Mouse (Mus musculus) liver, adult 2 months (tissue): ENCODE results near the gene G6pdx. TPM values are rescaled to one million over a fixed set of nuclear protein-coding genes. Genes with fewer than 3 reads are reported as not detected.
A peak's percentile ranks its signal among the peaks of the same experiment; 100 is the strongest.

Experiments
- DNase-seq: peaks from one replicate; pipeline ENCODE4 v3.0.0-alpha.2; 2011; ENCODE audit warnings: low read depth, low spot score; ENCODE audit errors: extremely low read depth
- H3K27ac ChIP-seq: fragments of 200-500 bp; replicated peaks from 2 replicates; pipeline ENCODE4 v1.5.1; 2012; ENCODE audit warnings: low read depth, mild to moderate bottlenecking, control low read depth, inconsistent platforms, low read length; ENCODE audit not compliant: insufficient read depth
- H3K27me3 ChIP-seq: fragments of 200-500 bp; 2 replicates; pipeline ENCODE4 v1.6.1; 2012; ENCODE audit warnings: mild to moderate bottlenecking, moderate library complexity, low read length, inconsistent platforms; ENCODE audit not compliant: control insufficient read depth, insufficient read depth
- H3K36me3 ChIP-seq: fragments of 200-500 bp; 2 replicates; pipeline ENCODE4 v1.6.1; 2012; ENCODE audit warnings: low read length, inconsistent platforms; ENCODE audit not compliant: control insufficient read depth, insufficient read depth
- H3K4me1 ChIP-seq: fragments of 200-500 bp; 2 replicates; pipeline ENCODE4 v1.6.1; 2011; ENCODE audit warnings: low read length; ENCODE audit not compliant: control insufficient read depth, insufficient read depth
- H3K4me3 ChIP-seq: fragments of 200-500 bp; 2 replicates; pipeline ENCODE4 v1.5.1; 2011; ENCODE audit warnings: low read depth, mild to moderate bottlenecking, control low read depth, low read length, moderate library complexity; ENCODE audit not compliant: insufficient read depth
- H3K79me2 ChIP-seq: fragments of 200-500 bp; 2 replicates; pipeline ENCODE4 v1.6.1; 2012; ENCODE audit warnings: inconsistent platforms, mild to moderate bottlenecking, low read length, moderate library complexity; ENCODE audit not compliant: control insufficient read depth, insufficient read depth
- H3K9ac ChIP-seq: fragments of 200-500 bp; 2 replicates; pipeline ENCODE4 v1.6.1; 2012; ENCODE audit warnings: low read depth, mild to moderate bottlenecking, control low read depth, inconsistent platforms, low read length
- CTCF ChIP-seq: fragments of 200-500 bp; IDR thresholded peaks from 2 replicates; pipeline ENCODE4 v1.5.1; 2011; ENCODE audit warnings: low read depth, low read length, control low read depth
- POLR2A ChIP-seq: fragments of 200-500 bp; IDR thresholded peaks from 2 replicates; pipeline ENCODE4 v1.6.1; 2011; ENCODE audit warnings: low read length, control low read depth; ENCODE audit not compliant: insufficient read depth; ENCODE audit errors: extremely low read depth
- WGBS: fragments of 180-500 bp; shearing (Covaris S2); methylation state at CpG from one replicate; pipeline ENCODE4 v1.1.7; 2018; 5-methylcytosine and 5-hydroxymethylcytosine counted together
- polyA plus RNA-seq: library from polyadenylated mRNA; depleted of rRNA; stranded (reverse); fragments of >200 nt; gene quantifications from 2 replicates; pipeline ENCODE4 v1.2.3, GENCODE M21; 2012; rRNA removed
- total RNA-seq: library from RNA; depleted of rRNA; stranded (reverse); fragments of >200 nt; gene quantifications from 2 replicates; pipeline ENCODE4 v1.2.3, GENCODE M21; 2014; rRNA removed

G6pdx gene
- total RNA-seq (3.2 and 4.0 TPM in 2 replicates), polyA plus RNA-seq (2.0 and 3.8 TPM in 2 replicates)

DNA sequence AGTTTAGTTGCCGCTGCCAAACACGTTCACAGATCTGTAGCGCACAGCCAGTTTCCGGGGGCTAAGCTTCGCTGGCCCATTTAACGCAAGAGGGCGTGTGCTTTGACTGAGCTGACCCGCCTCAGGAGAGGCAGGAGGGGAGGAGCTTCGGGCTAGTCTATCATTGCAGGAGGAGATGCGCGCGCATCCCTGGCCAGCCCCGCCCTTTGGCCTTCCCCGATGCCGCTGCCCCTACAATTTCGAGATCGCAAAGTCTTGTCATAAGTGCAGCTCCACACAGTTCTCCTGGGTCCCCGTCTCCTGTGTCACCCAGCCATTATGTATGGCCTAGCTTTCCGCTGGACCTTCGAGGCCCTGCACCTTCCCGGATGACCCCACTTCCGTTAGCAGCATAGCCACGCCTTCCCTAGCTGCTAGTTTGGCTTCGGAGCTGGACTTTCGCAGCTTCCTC is at the start of gene G6pdx:
G6pdx (minus strand) TSS at position 369 of the 451 bp plus-strand sequence.
- 1% methylated on average over 25 of the region's 25 CpGs for WGBS
- TF ChIP-seq CTCF = peak; percentile 18; the same call in 1 of the 2 replicates
- TF ChIP-seq POLR2A = peak; percentile 53; the same call in 1 of the 2 replicates
- peak within 1 kb of the TSS; percentile 76 for H3K9ac ChIP-seq
- peaks cover 10% of the 10 kb centered on the region for H3K4me1 ChIP-seq
- no peaks in the 10 kb centered on the region for H3K27me3 ChIP-seq
- H3K36me3 ChIP-seq = peaks cover 29% of the 10 kb centered on the region
- H3K79me2 ChIP-seq = peaks cover 10% of the 10 kb centered on the region; the same call in 1 of the 2 replicates
- peak; percentile 69 for DNase-seq
- peak within 1 kb of the TSS; percentile 71 for H3K4me3 ChIP-seq
- H3K27ac ChIP-seq = peak within 1 kb of the TSS; percentile 83

DNA sequence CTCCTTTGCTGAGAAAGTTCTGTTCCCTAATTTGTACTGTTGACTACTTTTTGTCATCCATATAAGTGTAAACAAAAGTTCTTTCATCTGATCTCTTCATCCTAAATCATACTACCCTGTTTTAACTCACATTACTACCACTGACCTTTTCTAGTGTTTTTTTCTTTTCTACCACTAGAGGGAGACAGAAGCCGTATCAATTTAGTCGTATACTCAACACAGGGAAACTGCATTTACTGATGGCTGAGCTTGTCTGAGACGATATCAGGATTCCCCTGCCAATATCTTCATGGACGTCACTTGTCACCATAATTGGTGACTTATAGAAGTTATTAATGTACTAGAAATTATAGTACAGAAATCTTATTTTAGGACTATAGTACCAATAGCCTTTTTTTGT is 23.8 kb upstream of the G6pdx start:
- WGBS = 11% methylated on average over 4 of the region's 4 CpGs
- no peak overlapping the region for H3K9ac ChIP-seq
- DNase-seq = peak; percentile 35
- TF ChIP-seq CTCF = peak; percentile 28; the same call in 1 of the 2 replicates
- no peak for TF ChIP-seq POLR2A
- H3K27ac ChIP-seq = no peak overlapping the region
- H3K4me3 ChIP-seq = no peak overlapping the region
- no peaks in the 10 kb centered on the region for H3K27me3 ChIP-seq
- peaks cover 37% of the 10 kb centered on the region for H3K36me3 ChIP-seq
- no peaks in the 10 kb centered on the region for H3K4me1 ChIP-seq
- H3K79me2 ChIP-seq = no peaks in the 10 kb centered on the region

DNA sequence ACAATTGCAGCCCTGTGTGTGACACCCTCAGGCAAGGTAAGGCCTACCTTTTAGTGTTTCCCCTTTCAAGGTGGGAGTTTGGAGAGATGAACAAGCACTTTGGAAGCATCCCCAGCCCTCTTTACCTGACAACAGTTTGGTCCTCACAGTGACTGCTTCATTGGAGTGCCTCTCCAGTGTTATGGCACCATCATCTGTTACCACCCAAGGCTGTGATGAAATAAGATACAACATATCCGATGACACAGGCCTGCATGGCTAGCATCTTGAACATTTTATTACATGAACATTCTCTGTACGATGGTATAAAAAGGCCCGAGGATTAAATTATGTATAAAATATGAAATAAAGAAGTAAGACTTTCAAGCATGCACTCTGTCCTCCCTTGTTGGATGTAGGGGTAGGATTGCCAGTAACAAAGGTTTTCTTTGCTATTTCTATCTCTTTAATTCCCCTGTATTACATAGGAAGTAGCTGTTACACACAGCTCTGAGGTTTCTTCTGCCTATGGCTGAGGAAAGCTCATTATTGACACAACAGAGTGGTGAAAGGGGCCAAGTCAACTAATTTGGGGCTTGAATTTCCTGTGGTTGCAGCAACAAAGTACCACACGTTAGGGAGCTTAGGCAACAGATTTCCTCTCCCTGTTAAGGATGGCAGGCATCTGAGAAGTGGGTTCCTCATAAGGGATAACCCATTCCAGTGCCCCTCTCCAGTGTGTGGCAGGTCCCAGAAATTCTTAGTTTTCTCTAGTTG is 22.3 kb upstream of the G6pdx start:
- Histone ChIP-seq H3K36me3 (peaks cover 45% of the 10 kb centered on the region), H3K4me3 (no peak overlapping the region), H3K27me3 (no peaks in the 10 kb centered on the region), H3K27ac (no peak overlapping the region), H3K9ac (no peak overlapping the region), H3K4me1 (no peaks in the 10 kb centered on the region), H3K79me2 (no peaks in the 10 kb centered on the region)
- DNase-seq = no peak
- WGBS = 64% methylated on average over 4 of the region's 4 CpGs
- TF ChIP-seq POLR2A = no peak
- TF ChIP-seq CTCF = no peak

DNA sequence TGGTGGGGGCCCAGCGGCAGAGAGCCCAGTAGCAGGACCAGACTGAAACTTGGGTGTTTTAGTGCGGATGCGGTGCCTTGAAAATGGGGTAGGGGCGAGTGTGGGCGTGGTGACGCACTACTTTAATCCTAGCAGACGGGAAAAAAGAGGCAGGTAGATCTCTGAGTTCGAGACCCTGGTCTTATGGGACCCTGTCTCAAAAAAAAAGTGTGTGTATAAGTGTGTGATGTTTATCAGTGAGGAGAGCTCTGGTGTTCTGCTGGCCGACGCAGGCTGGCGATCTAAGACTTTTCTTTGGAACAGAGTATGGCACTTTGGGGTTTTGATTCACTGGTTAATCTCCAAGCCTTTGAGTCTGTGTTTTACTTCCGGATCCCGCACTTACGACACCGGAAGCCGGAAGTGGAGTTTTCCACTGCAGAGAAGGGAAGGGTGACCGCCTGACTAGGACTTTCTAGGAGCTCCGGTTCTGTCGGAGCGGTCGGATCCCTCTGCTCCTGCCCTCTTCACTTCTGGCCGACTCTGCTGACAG is 362 bp upstream of the G6pdx start:
- H3K79me2 ChIP-seq = peaks cover 10% of the 10 kb centered on the region; the same call in 1 of the 2 replicates
- peaks cover 31% of the 10 kb centered on the region for H3K36me3 ChIP-seq
- under 1% methylated on average over 22 of the region's 22 CpGs for WGBS
- H3K27ac ChIP-seq = peak overlapping the region; percentile 83
- H3K9ac ChIP-seq = peak overlapping the region; percentile 76
- H3K27me3 ChIP-seq = no peaks in the 10 kb centered on the region
- H3K4me1 ChIP-seq = peaks cover 10% of the 10 kb centered on the region
- DNase-seq = peak; percentile 62
- peak overlapping the region; percentile 71 for H3K4me3 ChIP-seq
- TF ChIP-seq POLR2A (0 out of 2 replicates have a peak, but pooled peaks have one; percentile 26), CTCF (no peak)

DNA sequence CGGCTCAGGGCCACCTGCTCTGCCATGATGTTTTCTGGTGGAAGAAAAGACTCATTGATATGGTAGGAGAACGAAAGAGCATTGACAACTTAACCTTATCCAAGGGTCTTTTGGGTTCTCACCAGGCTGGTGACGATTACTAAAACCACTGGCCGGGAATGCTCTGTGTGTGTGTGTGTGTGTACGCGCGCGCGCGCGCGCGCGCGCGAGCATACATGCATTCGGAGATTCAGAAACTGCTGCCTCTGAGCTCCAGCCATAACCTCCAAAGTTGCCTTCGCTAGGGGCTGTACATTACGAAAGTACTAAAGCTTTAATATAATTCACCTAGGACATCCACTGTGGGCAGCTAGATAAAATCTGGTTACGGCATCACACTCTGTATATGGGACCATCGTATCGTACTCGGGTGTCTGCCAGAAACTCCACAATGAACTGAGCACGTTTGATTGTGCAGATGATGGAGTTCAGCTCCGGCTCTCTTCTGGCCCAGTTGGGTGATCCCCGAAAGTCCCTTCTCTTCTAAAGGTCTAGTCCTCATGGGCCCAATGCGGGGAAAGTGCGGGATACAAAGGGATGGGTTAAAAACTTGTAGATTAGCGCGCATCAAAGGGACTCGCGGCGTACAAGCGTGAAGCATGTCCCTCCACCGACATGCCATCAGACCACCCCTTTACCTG is 708 bp downstream of the G6pdx start:
- no peaks in the 10 kb centered on the region for H3K27me3 ChIP-seq
- DNase-seq = peak; percentile 24
- peak overlapping the region; percentile 71 for H3K4me3 ChIP-seq
- peak overlapping the region; percentile 43 for H3K9ac ChIP-seq
- WGBS = 50% methylated on average over 35 of the region's 35 CpGs
- no peak for TF ChIP-seq POLR2A
- no peak for TF ChIP-seq CTCF
- peaks cover 10% of the 10 kb centered on the region; the same call in 1 of the 2 replicates for H3K79me2 ChIP-seq
- 0 out of 2 replicates have a peak overlapping the region, but pooled peaks have one; percentile 14 for H3K27ac ChIP-seq
- peaks cover 14% of the 10 kb centered on the region for H3K4me1 ChIP-seq
- peaks cover 24% of the 10 kb centered on the region for H3K36me3 ChIP-seq
